Mouse (Mus musculus): ENCODE data around the gene Samd4.

Gene Samd4

DNA sequence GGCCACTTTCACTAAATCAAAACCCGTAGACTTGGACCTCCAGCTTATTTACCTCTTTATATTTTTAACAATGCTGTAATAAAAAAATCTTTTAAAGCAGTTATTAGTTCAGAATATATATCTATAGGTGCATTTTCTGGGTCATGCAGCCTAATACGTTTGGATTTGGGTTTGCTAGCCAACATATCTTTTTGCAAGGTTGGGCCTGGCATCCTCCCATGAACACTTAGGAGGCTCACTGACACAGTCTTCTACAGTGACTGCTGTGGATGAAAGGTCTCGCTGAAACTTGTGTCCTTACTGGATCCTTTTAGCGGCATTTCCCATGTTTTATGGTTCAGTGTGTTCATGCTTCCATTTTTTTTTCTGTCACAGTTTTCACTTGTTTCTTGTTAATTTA lies 21.6 kb downstream of the Samd4 start:
- no peak for DNase-seq (ENCODE audit: extremely low read depth, low read depth)

DNA sequence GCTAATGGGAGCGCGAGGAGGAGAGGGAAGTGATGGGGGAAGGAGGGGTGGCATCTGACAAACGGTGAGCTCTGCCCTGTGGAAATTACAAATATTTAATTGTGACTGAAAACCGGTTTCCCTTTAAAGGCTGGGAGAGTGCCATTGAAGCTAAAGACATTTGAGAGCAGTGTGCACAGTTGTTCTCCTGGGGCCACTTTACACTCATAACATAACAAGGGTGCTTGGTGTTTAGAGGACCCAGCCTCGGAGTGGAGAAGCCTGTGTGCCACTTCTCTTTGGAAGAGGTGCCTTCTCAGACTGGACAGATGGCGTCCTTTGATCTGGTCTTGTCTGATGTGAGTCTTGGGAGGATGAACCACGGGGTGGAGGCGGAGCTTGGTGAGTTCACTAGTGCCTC lies 26.2 kb downstream of the Samd4 start:
- no peak for DNase-seq (ENCODE audit: extremely low read depth, low read depth)

DNA sequence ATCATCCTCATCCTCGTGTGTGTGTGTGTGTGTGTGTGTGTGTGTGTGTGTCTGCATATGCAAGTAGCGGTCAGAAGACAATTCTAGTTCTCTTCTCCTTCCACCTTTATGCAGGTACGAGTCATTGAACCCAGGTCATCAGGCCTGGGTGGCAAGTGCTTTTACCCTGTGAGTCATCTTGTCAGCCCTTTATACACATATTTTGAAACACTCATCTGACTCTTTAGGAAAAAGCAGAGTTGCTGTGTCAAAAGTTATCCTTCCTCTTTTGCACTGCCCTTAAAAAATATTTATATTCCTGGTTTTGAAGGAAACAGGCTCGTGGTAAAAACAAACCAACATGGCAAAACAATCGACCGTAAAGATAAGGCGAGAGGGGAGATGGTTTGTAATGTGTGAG lies 29.8 kb downstream of the Samd4 start:
- no peak for DNase-seq (ENCODE audit: extremely low read depth, low read depth)

DNA sequence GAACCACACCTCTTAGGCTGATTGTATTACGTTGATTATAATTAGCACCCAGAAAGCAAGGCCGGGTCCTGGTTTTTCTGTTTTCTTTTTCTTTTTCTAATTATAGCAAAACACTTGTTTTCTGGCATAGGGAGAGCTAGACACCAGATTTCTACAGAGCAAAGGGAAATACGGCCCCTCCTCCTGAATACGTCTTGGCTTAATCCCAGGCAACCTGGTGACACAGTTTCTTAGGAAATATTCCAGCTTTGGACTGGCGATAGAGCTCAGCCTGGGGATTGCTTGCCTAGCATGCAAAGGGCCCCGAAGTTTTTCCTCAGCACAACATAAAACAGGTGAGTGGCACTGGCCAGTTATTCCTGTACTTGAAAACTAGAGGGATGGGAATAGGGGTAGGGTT lies 31.7 kb downstream of the Samd4 start:
- no peak for DNase-seq (ENCODE audit: extremely low read depth, low read depth)

DNA sequence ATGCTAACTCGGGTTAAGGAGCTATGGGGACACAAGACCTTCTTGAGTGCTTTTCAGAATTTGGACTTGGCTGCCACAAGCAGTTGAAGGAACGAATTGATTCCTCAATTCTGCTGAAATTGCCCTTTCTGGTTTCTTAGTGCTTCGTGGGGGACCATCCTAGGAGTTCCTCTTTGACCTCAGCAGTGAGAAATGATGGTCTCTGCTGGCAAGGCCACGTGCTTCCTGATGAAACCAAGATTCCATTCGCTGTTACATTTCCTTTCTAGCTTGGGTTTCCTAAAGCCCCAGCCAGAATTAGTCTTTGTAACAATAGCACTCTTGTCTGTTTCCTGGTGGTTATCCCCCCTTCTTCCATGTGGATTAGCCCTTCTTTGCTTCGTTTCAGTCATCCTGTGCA lies 32.9 kb downstream of the Samd4 start:
- no peak for DNase-seq (ENCODE audit: extremely low read depth, low read depth)

DNA sequence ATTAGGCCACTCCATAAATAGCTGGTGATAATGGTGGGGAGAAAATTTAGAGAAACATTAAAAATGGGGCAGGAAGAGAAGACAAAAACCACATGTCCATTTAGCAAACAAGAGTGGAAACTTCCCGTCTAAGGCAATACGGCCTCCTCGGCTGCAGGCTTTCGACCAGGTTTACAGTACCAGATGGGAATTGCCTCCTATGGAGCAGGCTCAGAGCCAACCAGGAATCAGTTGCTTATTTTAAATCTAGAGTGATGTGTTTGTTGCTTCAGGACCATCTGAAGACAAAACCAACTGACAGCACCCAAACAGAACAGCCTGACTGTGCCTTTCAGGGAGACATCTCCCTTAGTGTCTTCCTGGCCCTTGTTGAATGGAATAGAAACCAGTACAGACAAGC lies 33.9 kb downstream of the Samd4 start:
- no peak for DNase-seq (ENCODE audit: extremely low read depth, low read depth)

DNA sequence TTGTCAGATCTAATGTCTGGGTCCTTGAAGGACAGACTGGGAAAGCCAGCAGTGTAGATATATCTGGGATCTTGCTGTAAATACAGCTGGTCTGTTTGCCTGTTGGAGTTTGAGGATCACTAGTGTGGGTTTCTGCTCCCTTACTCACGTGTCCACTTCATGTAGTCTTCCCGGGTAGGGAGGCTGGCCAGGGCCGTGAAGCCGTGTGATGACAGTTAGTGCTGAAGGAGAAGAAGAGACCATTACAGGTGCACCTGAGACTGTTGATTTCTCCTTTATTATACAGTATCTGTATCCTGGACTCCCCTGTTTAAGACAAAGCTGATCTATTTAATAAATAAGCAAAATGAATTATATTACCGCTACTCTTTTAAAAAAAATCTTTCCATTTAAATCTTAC lies 34.5 kb downstream of the Samd4 start:
- no peak for DNase-seq (ENCODE audit: extremely low read depth, low read depth)

DNA sequence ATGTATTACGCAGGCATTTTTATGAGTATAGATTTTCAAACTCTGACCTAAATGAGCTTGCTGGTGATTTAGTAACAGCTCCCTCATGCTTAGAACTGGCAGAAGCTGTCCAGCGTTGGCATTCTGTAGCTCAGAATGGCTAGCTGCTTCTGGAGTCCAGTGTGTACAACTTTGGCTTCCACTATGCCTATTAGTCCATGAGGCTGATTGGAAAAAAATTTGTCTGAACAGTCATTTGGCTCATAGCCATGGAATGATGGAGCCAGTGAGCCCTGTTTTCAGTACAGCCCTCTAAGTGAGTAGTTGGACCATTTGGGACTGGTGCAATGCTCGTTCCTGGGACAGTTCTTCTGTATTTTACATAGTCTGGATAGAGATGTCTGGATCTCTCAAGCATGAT lies 34.9 kb downstream of the Samd4 start:
- no peak for DNase-seq (ENCODE audit: extremely low read depth, low read depth)

DNA sequence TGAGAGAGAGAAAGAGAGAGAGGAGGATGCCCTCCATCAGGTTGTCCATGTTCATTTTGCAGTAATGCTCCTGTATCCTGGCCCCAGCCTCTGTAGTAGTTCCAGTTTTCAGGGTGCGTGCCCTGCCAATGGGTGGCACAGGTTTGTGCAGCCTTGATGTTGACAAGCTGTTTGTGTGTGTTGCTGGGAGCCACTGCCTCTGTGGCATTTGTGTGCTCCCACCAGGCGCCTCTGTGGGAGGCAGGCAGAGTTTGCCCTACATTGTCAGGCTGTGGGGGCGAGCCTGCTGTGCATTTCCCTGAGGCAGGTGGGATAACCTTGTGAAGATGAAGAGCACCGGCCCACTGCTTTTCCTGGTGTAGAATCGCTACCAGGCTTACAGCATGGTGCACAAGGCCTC lies 37.8 kb downstream of the Samd4 start:
- DNase-seq (ENCODE audit: extremely low read depth, low read depth) = no peak

DNA sequence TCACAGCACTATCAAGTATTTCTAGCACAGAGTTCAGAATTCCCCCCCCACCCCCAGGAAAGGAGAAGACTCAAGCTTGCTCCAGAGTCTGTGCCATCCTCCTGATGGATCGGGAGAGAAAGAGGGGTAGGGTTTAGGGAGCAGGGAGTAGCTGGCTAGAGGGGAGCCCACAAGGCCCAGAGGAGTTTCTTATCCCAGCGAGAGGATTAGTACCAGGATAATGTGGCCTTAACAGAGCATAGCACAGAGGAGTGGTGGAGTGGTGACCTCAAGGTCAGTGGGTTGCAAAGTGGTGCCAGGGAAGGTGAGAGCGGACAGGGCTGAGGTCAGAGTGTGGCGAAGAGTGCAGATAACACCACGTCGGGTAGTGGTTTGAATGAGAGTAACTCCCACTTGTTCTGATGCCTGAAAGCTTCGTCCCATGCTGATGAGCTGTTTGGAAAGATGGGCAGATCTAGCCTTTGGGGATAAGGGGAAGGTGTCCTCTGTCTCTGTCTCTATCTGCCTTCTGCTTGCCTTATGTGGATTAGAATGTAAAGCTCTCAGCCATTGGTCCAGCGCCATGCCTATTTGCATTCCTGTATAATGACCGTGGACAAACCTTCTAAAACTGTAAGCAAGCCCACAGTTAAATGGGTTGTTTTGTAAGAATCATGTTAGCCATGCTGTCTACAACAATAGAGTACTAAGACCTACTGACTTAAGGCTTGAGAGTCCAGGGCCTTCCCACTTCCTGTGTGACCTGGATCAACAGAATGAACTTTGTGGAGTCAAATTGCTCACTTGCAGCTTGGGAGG lies 38.7 kb downstream of the Samd4 start:
- DNase-seq (ENCODE audit: extremely low read depth, low read depth) = no peak

DNA sequence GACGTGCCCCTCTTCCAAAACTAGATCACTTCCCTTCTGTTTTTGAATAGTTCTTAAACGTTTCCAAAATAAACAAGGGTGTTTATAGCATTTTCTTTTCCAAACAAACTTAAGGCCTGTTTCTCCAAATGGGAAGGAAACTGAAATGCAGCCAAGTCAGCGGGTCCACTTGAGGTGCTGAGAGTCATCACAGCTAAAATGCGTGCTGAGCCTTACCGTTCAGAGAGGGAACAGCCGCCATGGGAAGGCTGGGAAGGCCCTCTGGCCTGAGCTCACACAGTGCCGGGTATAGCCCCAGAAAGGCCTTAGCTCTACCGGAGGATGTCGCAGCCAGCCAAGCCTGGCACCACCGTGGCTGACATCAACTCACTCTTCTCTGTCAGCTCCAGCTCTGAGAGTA lies 41.3 kb downstream of the Samd4 start:
- DNase-seq (ENCODE audit: extremely low read depth, low read depth) = no peak

DNA sequence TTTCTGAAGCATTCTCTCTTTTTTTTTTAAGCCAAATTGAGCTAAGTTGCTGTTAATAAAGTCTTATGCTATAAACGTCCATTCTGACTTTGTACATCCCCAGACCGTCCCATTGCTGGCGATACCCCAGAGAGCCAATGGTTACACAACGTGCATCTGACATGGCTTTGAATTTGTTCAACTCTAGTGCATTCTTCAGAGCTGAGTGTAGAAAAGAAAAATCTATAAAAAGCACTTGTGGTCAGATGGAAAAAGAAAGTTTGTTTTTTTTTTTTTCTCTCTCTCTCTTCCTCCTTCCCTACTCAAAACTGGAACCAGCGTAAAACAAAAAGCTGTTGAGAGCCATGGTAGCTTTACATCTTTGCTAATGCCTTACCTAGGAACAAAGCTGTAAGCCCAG lies 41.8 kb downstream of the Samd4 start:
- DNase-seq (ENCODE audit: extremely low read depth, low read depth) = no peak

DNA sequence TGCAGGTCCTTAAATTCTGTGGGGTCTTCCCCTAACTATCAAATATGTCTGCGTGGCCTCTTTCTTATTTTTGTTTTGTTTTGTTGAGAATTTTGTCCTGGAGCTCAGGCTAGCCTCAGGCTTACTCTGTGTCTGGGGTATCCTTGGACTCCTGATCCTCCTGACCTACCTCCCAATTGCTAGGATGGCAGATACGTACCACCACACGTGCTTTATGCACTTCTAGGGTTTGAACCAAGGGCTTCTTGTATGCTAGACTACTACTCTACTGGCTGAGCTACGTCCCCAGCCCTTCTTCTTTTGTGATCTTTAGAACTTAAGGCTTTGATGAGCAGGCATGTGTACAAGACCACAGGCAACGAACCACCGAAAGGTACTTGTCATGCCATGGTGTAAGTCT lies 45.9 kb downstream of the Samd4 start:
- no peak for DNase-seq (ENCODE audit: extremely low read depth, low read depth)

DNA sequence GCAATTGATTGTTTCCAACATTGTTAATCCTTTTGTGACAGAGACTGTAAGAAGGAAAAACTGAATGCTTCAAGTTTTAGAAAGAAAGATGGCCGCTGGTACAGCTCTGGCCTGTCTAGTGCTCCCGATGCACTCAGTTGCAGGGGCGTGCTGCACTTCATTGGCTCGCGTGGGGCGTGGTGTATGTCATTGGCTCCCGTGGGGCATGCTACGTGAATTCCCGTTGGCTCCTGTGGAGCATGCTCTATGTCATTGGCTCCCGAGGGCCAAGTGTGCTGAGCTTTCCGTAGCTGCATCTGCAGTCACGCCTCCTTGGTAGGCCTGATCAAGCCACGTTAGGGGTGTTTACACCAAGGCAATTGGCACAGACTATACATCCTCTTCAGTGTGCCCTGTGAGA lies 49.5 kb downstream of the Samd4 start:
- no peak for DNase-seq (ENCODE audit: extremely low read depth, low read depth)

DNA sequence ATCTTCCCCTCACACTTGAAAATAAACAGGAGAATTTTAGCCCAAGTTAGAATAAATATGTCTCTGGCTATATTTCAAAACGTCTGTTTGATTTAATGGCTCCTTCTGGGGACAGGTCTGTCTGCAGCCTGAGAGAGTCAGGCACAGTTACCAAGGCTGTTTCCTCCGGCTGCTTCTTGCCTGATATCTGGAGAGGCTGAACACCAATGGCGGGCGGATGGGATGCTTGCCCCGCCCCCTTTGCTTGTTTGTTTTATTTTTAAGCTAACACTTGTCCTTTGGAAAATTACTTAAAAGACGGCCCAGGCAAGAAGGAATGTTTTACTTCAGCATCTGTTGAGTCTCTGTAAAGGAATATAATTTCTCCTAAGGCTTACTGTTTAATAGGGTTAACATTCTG lies 50.1 kb downstream of the Samd4 start:
- no peak for DNase-seq (ENCODE audit: extremely low read depth, low read depth)

DNA sequence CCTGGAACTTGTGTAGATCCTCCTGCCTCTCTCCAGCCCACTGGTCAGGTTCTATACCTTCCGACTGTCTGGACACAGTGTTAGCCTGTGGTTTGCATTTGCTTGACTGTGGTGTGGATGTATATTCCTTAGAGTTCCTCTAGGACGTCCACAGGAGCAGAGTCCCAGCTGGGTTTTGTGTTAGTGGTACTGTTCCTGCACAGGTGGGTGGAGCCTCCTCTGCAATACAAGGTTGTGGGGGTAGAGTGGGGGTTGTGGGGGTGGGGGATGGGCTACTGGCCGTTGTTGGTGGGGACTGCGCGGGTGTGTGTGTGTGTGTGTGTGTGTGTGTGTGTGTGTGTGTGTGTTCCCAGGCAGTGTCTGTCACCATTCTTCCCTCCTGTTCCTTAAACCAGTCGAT lies 58.4 kb downstream of the Samd4 start:
- no peak for DNase-seq (ENCODE audit: extremely low read depth, low read depth)

DNA sequence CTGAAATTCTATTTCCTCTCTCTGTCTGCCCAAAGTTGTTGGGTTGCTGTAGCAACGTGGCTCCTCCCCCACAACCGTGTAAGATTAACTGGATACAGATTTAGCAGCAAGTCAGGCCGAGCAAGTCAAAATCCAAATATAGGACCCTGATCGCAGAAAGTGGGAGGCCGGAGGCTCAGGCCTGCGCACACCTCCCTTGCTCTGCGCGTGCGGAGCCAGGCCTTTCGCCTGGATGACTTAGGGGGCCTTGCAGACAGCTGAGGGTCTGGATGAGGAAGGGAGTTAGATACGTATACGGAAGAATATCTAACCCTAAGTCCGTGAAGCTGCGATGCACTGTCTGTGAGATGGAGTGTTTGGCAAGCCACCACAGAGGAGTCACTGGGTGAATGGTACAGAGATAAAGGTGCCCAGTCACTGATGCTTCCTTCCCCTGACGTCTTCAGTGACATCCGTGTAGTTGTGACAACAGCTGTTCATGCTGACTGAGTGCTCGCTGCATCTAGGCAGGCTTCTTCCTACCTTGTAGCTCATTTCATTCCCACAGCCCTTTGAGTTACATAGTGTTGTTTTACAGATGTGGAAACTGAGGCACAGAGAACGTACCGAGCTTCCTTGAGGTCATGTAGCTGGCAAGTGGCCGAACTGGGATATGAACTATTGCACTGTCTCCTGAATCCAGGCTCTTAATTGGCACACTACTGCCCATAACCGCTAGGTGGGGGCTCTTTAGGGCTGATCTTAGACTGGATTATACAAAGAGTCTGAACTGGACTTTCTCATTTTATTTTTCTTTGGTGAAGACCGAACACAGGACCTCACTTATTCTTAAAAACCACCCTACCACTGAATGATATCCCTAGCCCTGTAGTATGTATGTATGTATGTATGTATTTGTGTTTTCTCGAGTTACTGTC lies 59.5 kb downstream of the Samd4 start:
- DNase-seq (ENCODE audit: extremely low read depth, low read depth) = no peak

DNA sequence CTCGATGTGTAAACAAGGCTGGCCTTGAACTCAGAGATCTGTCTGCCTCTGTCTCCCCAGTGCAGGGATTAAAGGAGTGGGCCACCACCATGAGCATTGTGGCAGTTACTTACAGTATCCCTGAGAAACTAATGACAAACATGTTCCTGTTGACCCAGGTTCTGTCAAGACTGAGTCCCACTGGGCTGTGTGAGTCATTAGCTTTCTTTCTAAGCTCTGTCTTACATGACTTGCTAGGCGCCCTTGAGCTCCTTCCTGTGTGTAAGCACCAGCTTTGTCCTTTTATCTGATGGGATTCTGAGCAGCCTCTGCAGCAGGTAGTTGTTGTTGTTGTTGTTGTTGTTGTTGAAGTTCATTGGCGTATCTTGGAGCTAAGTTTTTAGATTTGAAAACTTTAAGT lies 61.8 kb downstream of the Samd4 start:
- no peak for DNase-seq (ENCODE audit: extremely low read depth, low read depth)

DNA sequence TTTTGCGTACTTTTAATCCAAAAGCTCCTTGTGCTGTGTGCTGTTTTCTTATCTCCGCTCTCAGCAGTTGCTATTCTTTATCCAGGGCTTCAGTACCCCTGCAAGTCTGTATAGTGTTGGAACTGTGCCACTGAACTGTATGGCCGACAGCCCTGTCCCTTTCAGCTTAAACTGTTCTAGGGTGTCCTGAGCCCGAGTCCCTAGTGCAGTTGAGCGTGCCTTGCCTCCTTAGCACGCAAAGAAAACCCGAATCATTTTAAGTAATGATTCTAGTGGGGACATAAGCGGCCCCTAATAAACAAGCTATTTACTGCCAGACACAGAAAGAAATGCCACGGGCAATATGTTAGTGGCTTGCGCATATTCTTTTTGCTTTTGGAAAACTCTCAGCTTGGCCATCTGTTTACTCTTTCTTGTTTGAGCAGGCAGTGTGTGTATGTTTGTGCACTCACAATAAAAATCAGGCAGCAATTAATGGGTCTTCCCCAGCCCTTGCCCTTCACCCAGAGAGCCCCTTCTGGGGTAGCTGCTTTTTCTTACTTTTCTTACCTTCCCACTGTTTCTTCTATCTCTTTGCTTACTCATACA lies 63.3 kb downstream of the Samd4 start:
- no peak for DNase-seq (ENCODE audit: extremely low read depth, low read depth)

DNA sequence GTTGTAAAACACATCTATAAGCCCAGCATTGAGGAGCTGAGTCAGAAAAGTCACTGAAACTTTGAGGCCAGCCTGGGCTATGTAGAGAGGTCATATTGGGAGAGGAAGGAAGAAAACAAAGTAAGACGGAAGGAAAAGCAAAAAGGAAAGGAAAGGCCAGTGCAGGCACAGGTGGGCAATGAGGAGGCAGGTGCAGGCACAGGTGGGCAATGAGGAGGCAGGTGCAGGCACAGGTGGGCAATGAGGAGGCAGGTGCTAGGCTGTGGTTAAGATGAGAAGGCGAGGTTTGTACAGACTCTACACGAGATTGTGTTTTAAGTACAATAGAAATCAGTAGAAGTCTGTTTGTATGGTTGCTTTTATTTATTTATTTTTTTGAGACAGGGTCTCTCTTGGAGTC lies 65.0 kb downstream of the Samd4 start:
- no peak for DNase-seq (ENCODE audit: extremely low read depth, low read depth)

DNA sequence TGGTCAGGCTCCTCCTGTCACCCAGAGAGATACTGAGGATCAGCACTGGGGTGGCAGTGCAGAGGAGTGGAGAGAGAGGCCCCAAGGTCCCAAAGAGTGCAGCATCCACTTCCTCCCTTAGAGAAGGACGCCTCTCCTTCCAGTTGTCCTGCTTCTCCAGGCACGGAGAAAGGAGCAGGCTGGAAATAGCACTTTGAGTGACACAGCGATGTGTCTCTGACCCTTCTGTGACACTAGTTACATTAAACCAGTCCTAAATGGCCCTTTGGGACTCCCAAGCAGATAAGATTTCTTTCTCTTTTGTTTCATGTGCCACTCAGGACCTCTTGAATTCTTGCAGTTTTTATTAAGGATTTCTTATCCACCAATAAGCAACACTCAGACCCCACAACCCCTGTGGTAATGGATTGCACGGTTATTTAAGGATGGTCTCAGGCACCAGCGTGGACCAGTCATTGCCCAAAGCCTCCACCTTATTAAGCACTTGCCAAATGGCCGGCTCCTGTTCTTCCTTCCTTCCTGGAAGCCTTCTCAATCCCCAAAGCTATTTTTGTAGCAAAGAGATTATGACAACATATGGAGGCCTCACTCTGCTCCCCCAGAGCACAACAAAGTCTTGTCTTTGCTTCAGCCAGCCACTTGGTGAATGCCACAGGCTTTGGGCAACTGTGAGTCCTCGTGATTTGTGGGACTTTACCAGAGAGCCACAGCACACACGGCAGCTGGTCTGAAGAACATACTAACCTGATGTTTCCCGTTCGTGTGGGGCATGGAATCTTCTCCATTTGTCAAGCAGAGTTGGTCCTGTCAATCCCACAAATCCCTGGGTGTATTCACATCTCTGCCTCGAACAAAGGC lies 68.1 kb downstream of the Samd4 start:
- DNase-seq (ENCODE audit: extremely low read depth, low read depth) = no peak

All from MEL-GATA-1-ER (cell line).